Mouse (Mus musculus) gastrocnemius, adult 2 months (tissue): ENCODE data around the gene Glipr1l2. TPM values are rescaled to one million over a fixed set of nuclear protein-coding genes. Genes with fewer than 3 reads are reported as not detected.

Source experiments
- DNase-seq: peaks from one replicate; pipeline ENCODE4 v3.0.0; 2022
- H3K27ac ChIP-seq: fragments of 200-600 bp; 2 replicates; pipeline ENCODE4 v1.8.1; 2022; ENCODE audit warnings: mild to moderate bottlenecking
- H3K4me3 ChIP-seq: fragments of 200-600 bp; 2 replicates; pipeline ENCODE4 v1.8.1; 2022; ENCODE audit warnings: mild to moderate bottlenecking, moderate library complexity
- CTCF ChIP-seq: fragments of 200-600 bp; IDR thresholded peaks from 2 replicates; pipeline ENCODE4 v1.8.1; 2022; ENCODE audit warnings: antibody characterized with exemption, mild to moderate bottlenecking, moderate library complexity
- intact Hi-C: fragments of 180-260 bp; cut with DNase I; formaldehyde crosslinking; loops from one replicate; pipeline ENCODE4 v1.15.1; 2025
- total RNA-seq, 2 experiments: library from RNA; stranded (reverse); gene quantifications; 2 replicates each; pipeline ENCODE4 v1.2.3; 2021

The Glipr1l2 gene
- total RNA-seq, 2 experiments from 2014 or later: not detected

DNA sequence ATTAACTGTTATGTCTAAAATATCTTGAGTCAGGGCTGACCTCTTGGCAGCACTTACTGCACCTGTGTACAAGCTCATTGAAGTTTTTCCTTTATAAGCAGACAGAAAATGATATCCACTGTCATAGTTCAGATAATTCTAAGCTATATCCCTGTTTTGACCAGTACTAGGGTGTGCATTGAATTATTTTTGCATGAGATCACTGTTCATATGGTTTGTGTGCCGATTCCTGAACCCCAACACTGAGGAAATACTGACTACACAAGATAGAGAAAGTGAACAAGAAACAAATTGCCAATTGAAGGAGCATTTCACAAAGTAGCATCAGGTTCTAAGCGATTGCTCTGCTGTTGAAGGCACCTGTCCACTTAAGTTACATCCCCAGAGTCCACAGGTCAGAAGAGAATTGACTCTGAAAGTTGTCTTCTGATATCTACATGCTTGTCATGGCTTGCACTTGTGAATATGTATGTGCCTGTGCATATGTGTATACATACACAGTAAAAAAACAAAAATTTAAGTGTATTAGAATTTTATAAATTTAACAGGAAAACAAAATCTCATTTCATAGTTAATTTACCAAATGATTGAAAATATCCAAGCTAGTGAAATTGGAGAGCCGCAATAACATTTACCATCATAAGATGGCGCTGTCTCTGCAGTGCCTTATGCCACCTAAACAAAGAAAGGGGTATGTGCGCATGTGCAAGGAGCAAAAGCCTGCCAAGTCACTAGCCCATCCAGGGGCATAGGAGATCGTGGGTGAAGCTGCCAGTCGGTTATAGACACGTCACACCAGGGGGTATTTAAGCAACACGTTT, 55.1 kb downstream of the Glipr1l2 start:
- intact Hi-C loops: loop anchor here (5.0 kb wide), 1 partner anchor 56 kb away; the partner anchor contains the start of gene Glipr1l2
- TF ChIP-seq CTCF: peak; percentile 39
- Histone ChIP-seq H3K27ac (no peak overlapping the region), H3K4me3 (peak overlapping the region; percentile 46)
- DNase-seq: peak; percentile 19

DNA sequence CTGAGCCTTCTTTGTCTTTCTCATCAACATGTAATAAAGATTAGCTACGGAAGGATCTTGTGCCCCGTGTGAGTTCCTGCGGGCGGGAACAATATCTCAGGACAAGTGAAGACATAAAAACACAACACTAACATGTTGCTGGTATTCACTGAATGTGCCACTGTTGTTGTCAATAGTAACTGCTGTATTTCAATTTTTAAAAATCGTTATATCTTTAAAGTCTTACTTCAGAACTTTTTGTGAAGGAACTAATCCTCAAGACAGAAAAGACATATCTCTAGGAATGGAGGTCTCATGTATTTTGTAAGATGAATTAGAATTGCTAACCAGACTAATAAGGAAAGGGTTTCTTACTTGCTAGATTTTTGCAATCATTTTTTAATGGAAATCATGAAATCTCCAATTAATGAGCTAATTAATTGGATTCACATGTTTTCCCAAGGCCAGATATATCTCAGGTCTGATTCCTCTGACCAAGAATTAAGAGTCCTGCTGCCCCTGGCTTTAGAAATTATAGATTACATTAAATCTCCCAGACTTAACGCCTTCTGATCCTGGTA, 55.8 kb downstream of the Glipr1l2 start:
- Histone ChIP-seq H3K27ac (no peak overlapping the region), H3K4me3 (peak overlapping the region; percentile 46)
- TF ChIP-seq CTCF: no peak
- intact Hi-C loops: loop anchor here (5.0 kb wide), 1 partner anchor 57 kb away; the partner anchor contains the start of gene Glipr1l2
- DNase-seq: no peak

DNA sequence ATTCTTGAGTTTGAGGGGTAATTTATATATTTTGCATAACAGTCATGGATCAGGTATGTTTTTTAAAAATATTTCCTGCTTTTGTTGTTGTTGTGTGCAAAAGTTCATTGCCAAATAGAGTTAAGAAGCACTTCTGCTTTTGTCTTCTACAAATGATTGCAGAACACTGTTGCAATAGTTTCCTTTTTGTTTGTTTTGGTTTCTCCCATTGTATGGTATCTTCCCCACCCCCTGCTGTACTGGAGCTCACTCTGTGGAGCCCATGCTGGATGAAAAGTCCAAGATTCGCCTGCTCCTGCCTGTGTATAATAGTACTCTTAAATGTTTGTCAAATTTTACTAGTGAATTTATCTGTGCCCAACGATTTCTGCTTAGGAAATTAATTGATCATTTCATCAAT, 56.7 kb downstream of the Glipr1l2 start:
- no peak for DNase-seq
- H3K27ac ChIP-seq: no peak overlapping the region
- H3K4me3 ChIP-seq: no peak overlapping the region
- intact Hi-C loops: loop anchor here (5.0 kb wide), 1 partner anchor 58 kb away; the partner anchor contains the start of gene Glipr1l2
- TF ChIP-seq CTCF: no peak

Other genes with a start within 250 kb of the Glipr1l2 start
- gene Krr1, start 110.7 kb upstream of the Glipr1l2 start, total RNA-seq: 10 to 100 TPM; 27.4 to 29.5 TPM
- under 1 TPM in 1 of 2 experiments, not detected in 1; 0.20 TPM for gene Glipr1, start 80.7 kb upstream of the Glipr1l2 start, total RNA-seq
- gene Glipr1l1, start 23.2 kb upstream of the Glipr1l2 start, total RNA-seq: not detected
- not detected for gene Glipr1l3, start 77.0 kb downstream of the Glipr1l2 start, total RNA-seq
- gene Caps2, start 80.3 kb downstream of the Glipr1l2 start, total RNA-seq: not detected
- under 1 TPM; 0.13 to 0.28 TPM for gene Kcnc2, start 187.8 kb downstream of the Glipr1l2 start, total RNA-seq